Mouse (Mus musculus) bone marrow macrophage, adult 2 months (primary cell): Measurements from ENCODE around the gene Adcy10.

Experiments used
- CTCF ChIP-seq: IDR thresholded peaks from 2 replicates; pipeline ENCODE4 v1.5.1; 2012; ENCODE audit warnings: low read depth, mild to moderate bottlenecking, low read length, moderate library complexity
- POLR2A ChIP-seq: IDR thresholded peaks from 2 replicates; pipeline ENCODE4 v1.6.1; 2012; ENCODE audit warnings: mild to moderate bottlenecking, low read depth, low read length, borderline replicate concordance

- TF ChIP-seq CTCF (no peak), POLR2A (no peak)
Observed at GRCm38 (mm10) chr1:165556711-165557110, 71.7 kb downstream of the Adcy10 start.
